Mouse (Mus musculus) lung, adult 2 months (tissue): ENCODE measurements around the gene Exoc3l2.
"Not testable (repeated sequence)": the region's sequence is repeated elsewhere in the genome, so short reads cannot be mapped to it uniquely, and the experiment has no call there.

ENCODE experiments used
- CTCF ChIP-seq: fragments of 200-500 bp; IDR thresholded peaks from 2 replicates; pipeline ENCODE4 v1.5.1; 2011; ENCODE audit warnings: mild to moderate bottlenecking, low read length, control low read depth; ENCODE audit not compliant: insufficient read depth
- POLR2A ChIP-seq: fragments of 200-500 bp; IDR thresholded peaks from 2 replicates; pipeline ENCODE4 v1.6.1; 2011; ENCODE audit warnings: low read depth, mild to moderate bottlenecking, control low read depth, low read length, borderline replicate concordance; ENCODE audit errors: extremely low read depth

GRCm38 (mm10) chr7:19511934-19512333, 48.8 kb downstream of the Exoc3l2 start:
- not testable (repeated sequence) for TF ChIP-seq CTCF, POLR2A
